Mouse (Mus musculus) megakaryocyte progenitor cell, adult 5-6 weeks (primary cell): ENCODE results near the gene Dgkg. TPM values are rescaled to one million over a fixed set of nuclear protein-coding genes. Genes with fewer than 3 reads are reported as not detected.

Experiments
- ATAC-seq: replicated peaks from 2 replicates; pipeline ENCODE4 v1.8.0; 2016; ENCODE audit warnings: mild to moderate bottlenecking, moderate TSS enrichment, inconsistent platforms; ENCODE audit not compliant: poor library complexity
- total RNA-seq, 2 experiments: library from RNA; stranded (forward) in 1 of 2; stranded (reverse) in 1 of 2; fragments of 157-497, 149-512 nt in 1 of 2; fragments of 200-1000 nt in 1 of 2; gene quantifications; 2 replicates each; pipeline versions ENCODE4 v1.2.3 to v1.2.4; 2015 to 2017

The Dgkg gene
- total RNA-seq, 2 experiments from 2014 or later, result 14.0 to 18.8 TPM

DNA sequence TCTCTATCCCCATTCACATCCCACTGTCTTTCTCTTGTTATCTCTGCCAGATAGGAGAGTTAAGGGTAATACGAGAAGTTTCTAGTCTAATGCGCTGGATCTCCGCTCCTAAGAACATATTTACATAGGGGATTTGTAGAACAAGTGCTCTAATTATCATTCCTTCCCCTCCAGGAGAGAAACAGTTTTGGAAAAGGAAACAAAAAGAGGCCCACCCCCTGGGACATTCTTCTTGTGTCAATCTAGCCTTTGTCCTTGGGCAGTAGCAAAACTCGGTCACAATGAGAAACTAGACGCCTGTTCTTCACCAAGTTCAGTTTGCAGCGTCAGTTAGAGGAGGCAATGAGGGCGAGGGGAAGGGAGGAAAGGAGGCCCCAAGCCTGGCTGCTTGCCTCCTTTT, 214.8 kb downstream of the Dgkg start:
- no peak for ATAC-seq

DNA sequence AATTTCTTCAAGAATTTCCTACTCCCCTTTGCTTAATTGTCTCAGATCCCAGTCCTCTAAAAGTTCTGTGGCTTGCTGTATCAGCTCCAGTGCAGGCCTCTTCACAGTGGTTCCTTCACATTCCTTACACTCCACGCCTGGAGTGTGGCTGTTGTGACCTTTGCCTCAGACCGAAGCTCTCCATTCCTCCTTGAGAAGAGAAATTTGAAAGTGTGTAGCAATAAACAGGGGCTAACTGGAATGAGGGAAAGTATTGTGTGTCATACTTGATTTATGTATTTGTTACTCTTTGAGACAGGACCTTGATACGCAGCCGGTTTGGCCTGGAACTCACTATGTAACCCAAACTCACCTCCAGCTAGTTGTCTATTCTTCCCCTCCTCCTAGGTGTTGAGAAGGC, 215.7 kb downstream of the Dgkg start:
- no peak for ATAC-seq

DNA sequence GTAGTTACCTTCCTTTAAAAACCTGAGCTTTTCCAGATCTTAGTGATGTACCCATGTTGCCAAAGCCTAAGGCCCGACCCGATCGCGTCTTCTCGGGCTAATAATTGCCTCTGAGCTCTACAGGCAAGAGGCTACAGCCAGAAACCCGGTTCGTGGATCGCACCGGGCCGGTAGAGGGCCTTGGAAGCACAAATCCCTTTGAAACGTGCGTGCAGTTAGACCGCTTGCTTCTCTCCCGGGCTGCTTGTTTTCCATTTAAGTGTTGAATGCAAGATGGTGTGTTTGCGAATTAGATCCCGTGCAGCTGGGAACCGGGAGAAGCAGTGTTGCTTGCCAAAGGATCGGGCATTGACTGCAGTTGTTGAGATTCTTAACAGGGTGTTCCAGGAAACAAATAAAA, 216.8 kb downstream of the Dgkg start:
- 0 out of 2 replicates have a peak, but pooled peaks have one; percentile 6 for ATAC-seq

DNA sequence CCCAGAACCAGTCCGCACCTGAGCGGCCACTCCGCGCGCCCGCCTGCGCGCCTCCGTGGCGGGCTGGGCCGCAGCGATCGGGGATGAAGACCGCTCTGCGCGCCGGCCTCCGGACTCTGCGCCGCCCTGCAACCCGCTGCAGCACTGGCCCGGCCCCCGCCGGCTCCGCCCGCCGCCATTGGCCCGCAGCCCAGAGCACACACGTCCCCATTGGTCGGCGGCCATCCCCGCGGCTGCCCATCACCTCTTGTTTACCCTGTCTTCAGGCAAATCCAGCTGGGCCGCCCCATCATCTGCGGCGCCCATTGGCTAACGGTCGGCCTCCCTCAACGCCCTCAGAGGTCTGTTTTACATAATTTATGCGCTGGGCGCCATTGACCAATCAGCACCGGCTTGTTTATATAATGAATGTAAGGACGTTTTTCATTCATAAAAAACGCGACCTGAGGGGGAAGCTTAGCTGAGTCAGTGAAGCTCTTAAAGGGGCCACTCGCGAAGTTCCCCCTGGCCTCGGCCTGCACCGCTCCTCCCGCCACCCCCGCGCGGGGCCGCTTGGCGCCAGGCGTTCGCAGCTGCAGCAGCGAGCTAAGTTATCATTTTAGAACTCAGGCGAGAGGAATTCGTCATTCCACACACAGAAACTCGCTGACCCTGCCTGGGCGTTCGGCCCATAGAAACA, 217.4 kb downstream of the Dgkg start, which contains the start of gene Etv5:
Gene Etv5 (minus strand): TSS at position 221 of the 679 bp plus-strand sequence.
- ATAC-seq, result peak; percentile 91

DNA sequence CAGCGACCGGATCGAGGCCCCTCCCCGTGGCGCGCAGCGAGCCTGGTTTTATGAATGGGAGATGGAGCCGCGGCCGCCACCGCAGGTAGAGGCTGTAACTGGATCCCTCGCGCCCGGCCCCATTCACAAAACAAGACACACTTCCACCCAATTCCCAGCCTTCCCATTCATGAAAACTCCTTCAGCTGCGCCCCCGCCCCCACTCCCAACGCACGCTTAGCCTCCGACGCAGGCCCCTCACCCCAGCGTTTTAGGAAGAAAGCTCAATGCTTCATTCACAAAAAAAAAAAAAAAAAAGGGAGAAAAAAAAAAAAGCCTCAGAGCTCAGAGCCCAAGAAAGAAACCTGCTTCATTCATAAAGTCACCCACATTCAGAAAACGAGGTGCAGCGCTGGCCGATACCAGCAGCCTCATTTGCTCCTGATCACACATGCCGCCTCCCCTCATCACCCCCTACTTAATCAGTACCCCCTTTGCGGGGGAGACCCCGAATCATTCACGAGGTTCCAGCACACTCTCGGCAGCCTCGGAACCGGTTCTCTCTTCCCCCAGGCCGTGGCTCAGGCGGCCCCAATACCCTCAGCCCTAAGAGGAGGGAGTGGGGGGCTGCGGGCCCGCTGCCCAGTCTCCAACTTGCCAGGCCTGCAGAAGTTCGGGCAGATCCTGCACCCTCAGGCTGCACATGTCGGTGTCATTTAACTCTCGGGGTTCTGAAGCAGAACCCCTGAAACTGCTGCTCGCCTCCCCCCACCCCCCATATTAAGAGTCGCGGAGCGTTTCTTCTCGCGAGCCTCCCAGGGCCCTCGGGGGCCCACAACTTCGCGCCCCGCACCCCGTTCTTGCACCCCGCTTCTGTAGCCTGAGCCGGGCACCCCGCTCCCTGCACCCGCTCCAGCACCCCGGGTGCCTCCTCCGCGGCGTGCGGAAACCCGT, 218.3 kb downstream of the Dgkg start:
- ATAC-seq, result no peak

DNA sequence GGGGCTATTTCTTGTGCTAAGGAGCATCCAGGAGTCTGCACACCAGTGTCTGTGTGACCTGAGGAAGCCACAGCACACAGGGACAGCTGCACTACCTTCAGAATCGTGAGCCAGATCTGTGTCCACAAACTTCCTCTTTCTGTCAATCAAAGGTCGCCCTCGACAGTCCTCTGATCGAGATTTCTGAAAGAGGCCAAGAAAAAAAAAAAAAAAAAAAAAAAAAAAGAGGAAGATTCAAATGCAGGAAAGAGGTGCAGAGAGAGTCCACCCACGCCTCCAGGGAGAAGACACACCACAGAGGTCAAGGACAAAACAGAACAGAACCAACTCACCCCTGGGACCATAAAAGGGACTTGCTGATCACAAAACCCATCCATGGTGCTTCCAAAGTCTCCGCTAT, 220.9 kb downstream of the Dgkg start:
- peak; percentile 40 for ATAC-seq

DNA sequence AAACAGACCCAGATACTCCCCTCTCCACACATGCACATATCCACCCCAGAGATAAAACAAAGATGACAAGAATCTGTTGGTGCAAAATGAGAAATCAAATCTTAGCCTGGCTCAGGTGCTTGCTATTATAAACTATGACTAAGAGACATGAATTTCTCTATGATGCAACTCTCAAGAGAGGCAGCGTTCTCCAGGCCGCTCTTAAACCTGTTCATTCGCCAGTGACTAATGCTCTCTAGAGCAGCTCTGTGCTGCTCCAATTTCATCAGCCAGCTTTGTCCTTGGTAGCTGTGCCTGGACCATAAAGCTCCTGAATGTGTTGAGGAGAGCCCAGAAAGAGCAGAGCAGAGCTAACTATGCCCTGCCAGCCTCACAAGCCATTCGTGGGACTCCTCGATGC, 222.5 kb downstream of the Dgkg start:
- ATAC-seq, result no peak

DNA sequence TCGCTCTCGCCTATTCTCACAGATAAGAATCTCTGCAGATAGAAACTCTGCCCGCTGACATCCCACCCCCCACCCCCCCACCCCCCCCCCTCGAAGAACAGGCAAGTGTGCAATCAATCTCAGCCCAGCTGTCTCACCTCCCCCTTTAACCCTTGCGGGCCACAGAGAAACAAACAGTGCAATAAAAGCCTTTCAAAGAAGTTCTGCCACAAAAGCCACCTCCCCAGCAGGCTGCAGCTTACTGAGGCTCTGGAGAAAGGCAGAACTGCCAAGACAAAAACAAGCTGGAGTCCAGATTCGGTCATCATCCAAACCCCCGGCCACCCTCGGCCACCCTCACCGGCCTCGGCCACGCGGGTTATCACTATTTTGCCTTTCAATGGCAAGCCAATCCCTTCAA, 223.1 kb downstream of the Dgkg start:
- no peak for ATAC-seq

DNA sequence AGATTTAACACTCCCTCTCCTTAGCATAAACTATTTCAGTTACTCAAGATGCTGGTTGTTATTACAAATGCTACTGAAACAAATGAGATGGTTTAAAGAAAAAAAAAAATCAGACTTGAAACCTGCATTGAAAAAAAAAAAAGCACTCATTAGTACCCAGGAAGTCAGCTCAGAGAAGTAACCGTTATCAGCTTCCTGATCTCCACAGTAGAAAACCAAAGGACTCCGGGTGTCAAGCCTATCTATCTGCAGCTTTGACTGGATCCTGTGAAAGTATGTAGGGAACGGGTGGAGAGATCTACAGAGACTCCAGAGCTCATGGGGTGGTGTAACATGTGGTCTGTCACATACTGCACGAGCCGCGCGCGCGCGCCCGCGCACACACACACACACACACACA, 225.2 kb downstream of the Dgkg start:
- peak; percentile 26 for ATAC-seq

DNA sequence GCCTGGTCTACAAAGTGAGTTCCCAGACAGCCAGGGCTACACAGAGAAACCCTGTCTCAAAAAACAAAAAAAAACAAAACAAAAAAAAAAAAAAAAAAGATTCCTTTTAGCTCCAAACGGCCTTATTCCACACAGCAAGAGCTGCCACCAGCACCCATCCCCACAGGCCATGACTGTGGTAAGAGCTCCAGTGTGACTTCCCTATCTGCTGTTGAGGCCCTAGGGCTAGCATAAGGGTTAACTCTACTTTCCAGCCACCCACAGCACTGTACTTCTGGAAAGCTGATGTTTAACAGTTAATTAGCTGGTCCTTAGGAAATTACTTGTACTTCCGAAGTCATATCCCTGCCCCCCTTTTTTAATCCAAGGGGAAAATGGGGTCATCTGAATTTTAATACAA, 225.7 kb downstream of the Dgkg start:
- ATAC-seq, result peak; percentile 48; the same call in 1 of the 2 replicates

DNA sequence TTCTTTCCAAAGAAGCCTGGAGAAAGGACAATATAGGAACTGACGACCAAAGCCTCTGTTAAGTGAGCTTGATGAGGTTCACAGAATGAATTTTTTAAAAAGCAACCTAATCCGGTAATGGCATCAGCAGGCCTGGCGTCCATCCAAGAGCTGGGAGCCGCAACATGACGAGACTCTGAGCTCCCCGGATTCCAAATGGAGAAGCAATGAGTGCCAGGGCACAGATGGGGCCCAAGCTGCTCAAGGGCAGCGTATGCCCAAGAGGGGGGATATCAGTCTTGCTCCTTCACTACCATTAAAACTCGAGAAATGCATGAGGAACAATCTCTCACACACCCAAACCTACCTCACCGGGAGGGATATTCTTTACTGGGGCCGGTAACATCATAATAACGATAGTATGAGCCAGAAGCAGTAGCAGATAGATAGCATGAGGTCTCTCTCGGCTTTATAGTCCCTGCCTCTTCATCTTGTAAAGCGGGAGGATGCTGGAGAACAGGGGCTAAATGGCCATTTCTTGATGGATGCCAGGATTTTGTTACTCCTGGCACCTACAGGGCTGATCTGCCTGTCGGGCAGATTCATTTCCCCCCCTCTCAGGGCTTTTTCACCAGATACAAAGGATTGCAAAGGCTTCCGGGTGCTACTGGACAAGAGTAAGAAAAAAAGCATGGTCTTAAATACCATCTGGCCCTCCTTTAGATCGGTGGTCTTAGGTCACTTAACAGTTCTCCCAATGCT, 226.6 kb downstream of the Dgkg start:
- ATAC-seq, result no peak

DNA sequence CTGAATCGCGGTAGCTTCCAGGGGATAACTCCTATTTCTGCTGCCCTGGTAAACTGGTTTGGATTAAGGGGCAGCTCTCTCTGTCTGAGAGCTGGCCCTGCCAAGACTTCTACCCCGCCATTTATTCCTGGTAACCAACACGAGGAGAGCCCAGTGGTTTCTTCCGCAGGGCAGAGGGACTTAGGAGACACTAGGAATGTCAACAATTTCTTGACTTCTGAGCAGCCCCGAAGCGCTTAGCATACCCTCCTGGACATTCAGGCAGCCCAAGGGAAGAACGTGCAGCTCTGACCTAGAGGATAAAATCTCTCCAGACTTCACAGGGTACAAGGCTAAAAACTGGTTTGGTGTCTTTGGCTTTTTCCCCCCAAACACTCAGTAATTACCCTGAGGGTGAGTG, 227.6 kb downstream of the Dgkg start:
- ATAC-seq, result no peak

DNA sequence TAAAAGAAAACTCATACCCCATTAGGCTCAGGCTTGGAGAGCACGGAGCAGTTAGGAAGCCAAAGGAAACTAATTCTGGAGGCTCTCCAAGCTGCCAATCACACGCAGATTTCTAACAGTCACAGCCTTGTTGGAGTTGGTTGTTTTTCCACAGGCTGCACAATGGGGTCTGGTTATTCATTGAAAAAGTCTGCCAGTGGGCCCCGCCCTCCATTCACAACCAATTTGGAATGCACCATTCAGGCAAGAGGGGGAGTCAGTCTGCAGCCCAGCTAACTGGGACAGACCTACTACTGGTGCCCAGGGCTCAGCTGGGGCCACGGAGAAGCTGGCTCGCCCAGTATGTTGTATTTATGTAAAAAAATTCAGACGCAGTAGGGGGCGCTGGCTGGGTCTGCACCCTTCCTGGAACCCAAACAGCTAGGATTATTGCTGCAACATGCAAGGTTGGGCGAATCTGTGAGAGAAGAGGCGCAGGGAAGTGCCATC, 228.1 kb downstream of the Dgkg start:
- peak; percentile 89 for ATAC-seq

DNA sequence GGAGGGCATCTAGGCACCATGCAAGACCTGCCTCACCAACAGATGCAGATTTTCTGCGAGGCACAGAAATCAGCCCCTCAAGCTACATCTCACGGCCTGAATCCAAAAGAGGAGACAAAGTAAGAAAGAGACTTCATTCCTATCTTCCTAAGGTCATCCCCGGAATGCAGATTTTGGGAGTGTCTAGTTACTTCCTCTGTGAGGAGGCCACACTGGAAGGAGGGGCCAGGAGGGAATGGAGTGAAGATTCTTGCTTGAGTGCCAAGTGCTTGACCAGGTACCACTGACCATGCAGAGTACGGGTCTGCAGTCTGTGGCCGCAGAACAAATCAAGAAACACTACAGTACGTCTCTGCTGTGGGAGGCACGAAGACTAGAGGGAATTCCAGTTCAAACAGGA, 230.2 kb downstream of the Dgkg start:
- no peak for ATAC-seq

DNA sequence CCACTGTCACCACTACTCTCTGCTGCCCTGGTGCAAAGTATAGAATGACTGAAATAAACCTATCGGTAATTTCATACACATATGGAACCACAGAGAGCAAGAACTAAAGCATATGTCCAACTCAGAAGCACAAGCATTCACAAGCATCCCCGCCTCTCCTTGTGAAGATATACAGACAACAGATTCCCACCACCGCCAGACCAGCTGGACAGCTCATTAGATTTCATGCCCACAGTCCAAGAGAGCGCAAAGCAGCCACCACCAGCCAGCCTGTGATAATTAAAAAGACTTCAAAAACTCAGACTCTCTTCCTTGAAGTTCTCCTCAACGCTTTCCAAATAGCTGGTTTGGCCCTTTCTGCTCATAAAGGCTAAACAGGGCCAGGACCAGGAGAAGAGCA, 234.8 kb downstream of the Dgkg start:
- no peak for ATAC-seq

Other genes starting within 250 kb of the Dgkg start
- 3.3 and 4.1 TPM in 2 replicates for gene Etv5, start 217.5 kb downstream of the Dgkg start, total RNA-seq (2015)
- 1.5 and 2.3 TPM in 2 replicates for gene Etv5, start 217.5 kb downstream of the Dgkg start, total RNA-seq (2017)
- gene Crygs, start 154.4 kb upstream of the Dgkg start, total RNA-seq (2015), result not detected in 2 replicates
- not detected in 2 replicates for gene Crygs, start 154.4 kb upstream of the Dgkg start, total RNA-seq (2017)
- 20.2 and 21.6 TPM in 2 replicates for gene Tbccd1, start 200.4 kb upstream of the Dgkg start, total RNA-seq (2015)
- 27.7 and 29.8 TPM in 2 replicates for gene Tbccd1, start 200.4 kb upstream of the Dgkg start, total RNA-seq (2017)
- gene Dnajb11, start 200.6 kb upstream of the Dgkg start, total RNA-seq (2015), result 86.1 and 89.8 TPM in 2 replicates
- 186 and 206 TPM in 2 replicates for gene Dnajb11, start 200.6 kb upstream of the Dgkg start, total RNA-seq (2017)
- gene Ahsg, start 234.1 kb upstream of the Dgkg start, total RNA-seq (2015), result not detected in 2 replicates
- not detected in 2 replicates for gene Ahsg, start 234.1 kb upstream of the Dgkg start, total RNA-seq (2017)